Mouse (Mus musculus): ENCODE data around the gene Olfr91.
A peak's percentile ranks its signal among the peaks of the same experiment; 100 is the strongest.
"Not testable (repeated sequence)": the region's sequence is repeated elsewhere in the genome, so short reads cannot be mapped to it uniquely, and the experiment has no call there.

The Olfr91 gene

DNA sequence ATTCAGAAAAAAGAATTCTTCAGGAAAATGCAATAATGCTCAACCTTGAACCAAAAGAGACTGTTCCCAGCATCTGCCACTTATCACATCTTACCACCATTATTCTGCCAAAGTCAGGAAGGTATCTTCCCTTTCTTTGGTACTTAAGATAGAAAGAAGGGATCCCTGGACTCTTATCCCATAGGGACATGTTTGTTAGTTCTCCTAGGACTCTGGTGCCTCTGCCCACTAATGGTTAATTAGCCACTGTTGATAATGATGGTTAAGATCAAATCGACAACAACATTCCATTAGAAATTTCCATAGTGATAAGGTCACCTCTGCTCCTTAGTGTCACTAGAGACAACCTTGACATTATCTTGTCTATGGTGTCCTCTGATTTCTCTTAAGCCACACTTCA is at the start of gene Olfr91:
Gene Olfr91, minus strand, starts transcription at position 101 of the 400 bp plus-strand sequence.
- DNase-seq, result no peak

DNA sequence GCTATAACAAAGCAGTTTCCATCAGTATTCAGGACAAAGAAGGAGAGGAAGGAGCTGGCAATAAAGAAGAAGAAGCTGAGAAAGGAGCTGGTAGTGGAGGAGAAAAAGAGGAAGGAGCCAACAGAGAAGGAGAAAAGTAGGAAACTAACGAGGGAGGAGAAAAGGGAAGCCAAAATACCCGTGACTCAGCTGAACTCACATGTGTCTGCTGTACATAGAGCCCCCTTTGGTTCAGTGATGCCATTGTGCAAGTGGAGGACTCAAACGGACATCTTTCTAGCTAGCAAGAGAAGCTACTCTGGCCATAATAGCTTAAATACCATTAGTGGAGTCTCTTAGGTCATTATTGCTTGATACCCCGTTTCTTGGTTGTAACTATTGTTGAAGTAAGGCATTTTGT is 33.3 kb upstream of the Olfr91 start:
- not testable (repeated sequence) for DNase-seq

DNA sequence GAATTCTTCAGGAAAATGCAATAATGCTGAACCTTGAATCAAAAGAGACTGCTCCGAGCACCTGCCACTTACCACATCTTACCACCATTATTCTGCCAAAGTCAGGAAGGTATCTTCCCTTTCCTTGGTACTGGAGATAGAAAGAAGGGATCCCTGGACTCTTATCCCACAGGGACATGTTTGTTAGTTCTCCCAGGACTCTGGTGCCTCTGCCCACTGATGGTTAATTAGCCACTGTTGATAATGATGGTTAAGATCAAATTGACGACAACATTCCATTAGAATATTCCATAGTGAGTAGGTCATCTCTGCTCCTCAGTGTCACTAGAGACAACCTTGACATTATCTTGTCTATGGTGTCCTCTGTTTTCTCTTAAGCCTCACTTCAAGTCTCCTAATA is 21.9 kb upstream of the Olfr91 start, which contains the start of gene Olfr92:
Gene Olfr92, minus strand, starts transcription at position 101 of the 400 bp plus-strand sequence.
- no peak for DNase-seq

DNA sequence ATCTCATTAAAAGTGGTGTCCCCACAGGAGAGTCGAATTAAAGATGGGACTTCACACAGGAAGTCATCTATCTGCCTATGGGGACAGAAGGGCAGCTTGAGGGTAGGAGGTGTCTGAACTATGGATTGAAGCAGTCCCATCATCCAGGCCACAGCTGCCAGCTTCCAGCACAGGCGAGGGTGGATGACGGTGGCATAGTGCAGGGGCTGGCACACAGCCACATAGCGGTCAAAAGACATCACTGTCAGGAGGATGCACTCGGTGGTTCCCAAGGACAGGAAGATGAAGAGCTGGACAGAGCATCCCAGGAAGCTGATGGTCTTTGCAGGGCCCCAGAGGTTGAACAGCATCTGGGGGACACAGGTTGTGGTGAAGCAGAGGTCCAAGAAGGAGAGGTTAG is 4.8 kb downstream of the Olfr91 start:
- peak in 1 of 2 experiments; percentile 6 for DNase-seq

DNA sequence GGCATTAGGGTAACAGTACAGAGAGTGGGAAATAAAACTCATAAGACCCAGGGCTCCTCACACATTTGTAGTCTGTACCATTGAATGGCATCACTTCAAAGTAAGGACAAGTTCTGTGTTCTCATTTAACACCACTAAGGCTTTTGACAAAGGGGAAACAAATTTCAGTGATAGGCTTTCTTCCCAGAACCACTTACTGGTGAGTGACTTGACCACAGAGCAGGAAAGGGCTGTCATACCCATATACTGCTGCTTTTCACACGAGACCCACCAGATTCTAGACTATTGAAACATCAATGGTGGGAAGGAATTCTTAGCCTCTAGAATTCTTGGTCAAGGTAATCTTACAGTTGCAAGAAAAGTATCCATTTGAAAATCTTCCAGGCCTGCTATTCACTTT is 5.9 kb downstream of the Olfr91 start:
- DNase-seq, result no peak

DNA sequence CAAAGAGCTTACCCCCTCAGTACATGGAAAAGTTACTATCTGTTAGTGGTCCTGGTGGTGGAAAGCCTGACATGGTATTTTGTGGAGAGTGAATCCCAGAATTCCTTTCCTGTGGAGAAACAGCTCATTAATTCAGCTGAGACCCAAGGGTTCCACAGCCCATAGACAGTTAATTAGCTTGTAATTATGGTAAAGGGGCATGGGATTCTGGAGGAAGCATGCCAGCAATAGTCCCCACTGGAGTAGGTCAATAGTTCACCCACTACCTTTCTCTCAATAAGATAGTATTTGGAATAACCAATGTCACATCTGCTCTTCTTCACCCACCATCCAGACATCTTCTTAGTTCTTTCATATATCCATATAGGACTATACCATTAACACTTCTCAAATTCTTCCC is 9.7 kb downstream of the Olfr91 start, which contains the start of gene Olfr90:
Gene Olfr90, minus strand, starts transcription at position 101 of the 400 bp plus-strand sequence.
- DNase-seq, result no peak

DNA sequence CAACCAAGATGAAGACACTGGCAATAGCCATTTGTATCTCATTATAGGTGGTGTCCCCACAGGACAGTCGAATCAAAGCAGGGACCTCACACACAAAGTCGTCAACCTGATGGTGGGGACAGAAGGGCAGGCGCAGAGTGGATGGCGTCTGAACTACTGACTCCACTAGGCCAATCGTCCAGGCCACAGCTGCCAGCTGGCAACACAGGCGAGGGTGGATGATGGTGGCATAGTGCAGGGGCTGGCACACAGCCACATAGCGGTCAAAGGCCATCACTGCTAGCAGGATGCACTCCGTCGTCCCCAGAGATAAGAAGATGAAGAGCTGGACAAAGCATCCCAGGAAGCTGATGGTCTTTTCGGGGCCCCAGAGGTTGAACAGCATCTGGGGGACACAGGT is 12.5 kb downstream of the Olfr91 start:
- DNase-seq, result no peak

DNA sequence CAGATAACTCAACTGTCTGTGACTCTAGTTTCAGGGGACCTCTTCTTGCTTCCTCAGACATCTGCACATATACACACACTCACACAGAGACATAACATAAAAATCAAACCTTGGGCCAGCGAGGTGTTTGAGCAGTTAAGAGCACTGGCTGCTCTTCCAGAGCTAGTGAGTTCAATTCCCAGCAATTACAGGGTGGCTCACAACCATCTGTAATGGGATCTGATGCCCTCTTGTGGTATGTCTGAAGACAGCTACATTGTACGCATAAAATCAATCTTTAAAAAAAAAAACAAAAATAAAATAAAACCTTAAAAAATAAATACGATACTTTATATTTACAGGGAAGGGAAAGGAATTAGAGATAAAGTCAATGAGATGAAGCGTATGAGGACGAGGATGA is 13.4 kb downstream of the Olfr91 start:
- no peak for DNase-seq

DNA sequence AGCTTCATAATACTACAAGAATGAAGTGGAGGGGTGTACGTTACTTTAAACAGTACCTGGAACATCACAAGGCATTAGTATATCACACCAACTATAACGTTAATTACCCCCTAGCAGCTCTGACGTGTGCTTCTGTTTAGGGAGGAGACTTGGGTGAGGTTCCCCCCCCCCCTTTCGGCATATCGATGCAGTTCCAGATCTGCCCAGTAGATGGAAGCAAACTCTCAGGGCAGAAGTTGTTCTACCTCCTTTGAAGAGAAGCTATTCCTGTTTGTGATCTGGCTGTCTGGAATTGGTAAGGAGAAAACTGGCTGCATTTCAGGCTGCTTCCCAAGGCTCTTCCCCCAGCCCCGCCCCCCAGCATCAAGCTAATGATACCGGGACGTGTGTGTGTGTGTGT is 14.8 kb downstream of the Olfr91 start:
- DNase-seq, result peak in 1 of 2 experiments; percentile 78

DNA sequence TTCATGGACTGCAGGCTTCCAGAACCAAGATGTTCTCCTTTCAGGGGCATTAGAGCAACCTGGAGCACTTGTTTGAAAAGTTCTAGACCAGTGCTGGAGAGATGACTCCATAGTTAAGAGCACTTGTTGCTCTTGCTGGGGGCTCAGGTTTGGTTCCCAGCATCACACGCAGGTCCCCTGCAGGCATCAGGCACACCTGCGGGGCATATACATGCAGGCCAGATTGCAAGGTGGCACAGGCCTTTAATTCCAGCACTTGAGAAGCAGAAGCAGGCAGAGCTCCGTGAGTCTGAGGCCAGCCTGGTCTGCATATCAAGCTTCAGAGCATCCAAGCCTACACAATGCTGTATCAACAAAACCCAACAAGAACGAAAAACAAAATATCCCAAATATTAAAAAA is 16.4 kb downstream of the Olfr91 start:
- DNase-seq, result no peak

DNA sequence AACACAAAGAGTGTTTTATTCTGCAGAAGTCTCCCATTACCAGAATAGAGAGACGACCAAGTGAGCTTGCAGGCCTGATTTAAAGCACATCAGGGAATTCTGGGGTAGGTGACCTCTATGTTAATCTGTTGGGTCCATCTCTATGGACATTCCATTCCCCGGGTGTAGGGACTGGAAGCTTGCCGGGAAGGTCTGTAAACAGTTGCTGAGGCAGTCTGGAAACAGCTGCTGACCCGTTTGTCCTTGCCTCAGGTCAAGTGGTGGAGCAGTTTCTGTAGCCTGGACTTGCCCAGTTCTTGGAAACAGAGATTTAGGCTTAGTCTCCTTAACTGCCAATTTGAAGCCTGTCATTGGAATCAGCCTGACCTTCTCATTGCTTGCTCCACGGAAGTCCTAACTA is 18.0 kb downstream of the Olfr91 start:
- peak in 1 of 2 experiments; percentile 4 for DNase-seq

DNA sequence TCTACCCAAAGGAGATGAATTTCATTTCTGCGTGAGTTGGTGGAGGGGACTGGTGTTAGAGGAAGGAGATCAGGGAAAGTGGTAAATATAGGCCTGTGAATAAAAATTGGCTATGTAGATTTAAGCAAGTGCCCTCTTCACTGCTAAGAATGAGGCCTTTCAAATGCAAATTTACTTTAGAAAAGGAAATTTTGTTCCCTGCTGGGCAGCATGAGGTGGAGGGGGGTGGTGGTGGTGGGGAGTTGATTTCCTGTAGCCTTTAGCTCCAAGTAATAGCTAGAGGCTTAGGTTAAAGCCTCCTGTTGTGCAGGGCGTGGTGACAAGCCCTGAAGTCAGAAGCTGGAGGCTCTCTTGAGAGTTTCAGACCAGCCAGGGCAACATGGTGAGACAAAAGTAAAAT is 19.1 kb downstream of the Olfr91 start:
- DNase-seq, result no peak

DNA sequence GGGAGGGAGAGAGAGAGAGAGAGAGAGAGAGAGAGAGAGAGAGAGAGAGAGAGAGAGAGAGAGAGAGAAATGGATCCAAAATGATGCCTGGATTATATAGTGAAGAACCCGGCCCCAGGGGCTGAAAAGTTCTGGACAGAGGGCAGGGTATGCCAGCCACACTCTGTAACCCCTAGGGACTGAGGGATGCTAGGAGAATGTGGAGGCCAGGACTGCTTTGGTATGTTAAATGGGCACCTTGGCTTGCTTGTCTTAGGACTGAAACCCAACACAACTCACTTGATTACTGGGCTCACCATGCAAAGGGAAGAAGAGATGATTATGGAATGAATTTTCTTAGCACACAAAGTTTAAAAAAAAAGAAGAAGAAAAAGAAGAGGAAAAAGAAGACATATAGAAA is 19.9 kb downstream of the Olfr91 start:
- DNase-seq, result no peak

DNA sequence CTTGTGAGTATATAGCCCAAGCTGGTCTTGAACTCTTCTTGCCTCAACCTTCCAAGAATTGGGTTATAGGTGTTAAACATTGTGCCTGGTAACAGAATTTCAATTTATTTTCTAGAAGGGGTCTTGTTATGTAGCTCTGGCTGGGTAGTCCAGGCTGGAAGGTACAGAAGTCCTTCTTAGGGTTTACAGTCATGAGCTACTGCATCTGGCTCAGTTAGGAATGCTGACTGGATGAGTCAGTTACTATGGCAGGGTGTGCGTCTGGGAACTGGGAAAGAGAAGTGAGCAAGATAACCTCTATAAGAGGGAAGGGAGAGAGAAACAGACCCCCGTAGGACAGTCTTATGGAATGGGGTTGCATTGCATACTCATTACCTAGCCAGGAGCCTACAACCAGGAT is 22.3 kb downstream of the Olfr91 start:
- no peak for DNase-seq

DNA sequence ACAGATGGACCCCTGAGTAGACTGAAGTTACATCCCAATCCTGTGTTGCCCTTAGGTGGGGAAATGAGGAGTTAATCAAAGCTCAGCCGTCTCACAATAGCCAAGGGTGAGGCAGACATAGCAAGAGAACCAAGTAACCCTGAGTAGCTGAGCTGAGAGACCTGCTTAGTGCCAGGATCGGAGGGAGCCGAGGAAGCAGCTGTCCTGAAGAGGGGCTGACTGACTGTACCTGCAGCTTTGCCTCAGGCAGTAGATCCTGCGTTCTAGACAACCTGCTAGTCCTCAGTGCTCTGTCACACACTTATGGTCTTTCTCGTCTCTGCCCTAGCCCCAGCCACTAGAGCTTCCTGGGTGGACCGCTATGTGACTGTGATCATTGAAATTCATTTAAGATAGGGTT is 22.9 kb downstream of the Olfr91 start:
- peak in 1 of 2 experiments; percentile 8 for DNase-seq

DNA sequence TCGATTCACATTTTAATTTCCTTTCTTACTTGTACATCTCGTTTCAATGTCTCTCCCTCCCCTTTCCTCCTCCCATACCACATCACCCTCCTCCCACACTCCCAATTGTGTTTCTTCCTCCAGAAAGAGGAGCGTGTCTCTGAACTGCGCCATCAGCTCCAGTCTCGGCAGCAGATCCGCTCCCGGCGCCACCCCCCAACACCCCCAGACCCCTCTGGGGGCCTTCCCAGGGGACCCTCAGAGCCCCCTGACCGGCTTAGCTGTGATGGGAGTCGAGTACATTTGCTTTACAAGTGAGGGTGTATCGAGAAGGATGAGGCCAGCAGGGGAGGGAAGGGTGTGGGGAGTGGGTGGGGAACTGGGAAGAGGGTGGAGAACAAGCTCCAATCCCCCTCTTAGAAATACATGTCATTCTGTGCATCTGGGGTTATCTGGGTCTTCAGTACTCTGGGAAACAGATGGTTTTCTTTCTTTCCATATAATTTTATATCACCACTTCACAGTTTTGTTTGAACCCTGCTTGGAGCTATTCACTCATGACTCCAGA is 25.3 kb downstream of the Olfr91 start:
- no peak for DNase-seq

DNA sequence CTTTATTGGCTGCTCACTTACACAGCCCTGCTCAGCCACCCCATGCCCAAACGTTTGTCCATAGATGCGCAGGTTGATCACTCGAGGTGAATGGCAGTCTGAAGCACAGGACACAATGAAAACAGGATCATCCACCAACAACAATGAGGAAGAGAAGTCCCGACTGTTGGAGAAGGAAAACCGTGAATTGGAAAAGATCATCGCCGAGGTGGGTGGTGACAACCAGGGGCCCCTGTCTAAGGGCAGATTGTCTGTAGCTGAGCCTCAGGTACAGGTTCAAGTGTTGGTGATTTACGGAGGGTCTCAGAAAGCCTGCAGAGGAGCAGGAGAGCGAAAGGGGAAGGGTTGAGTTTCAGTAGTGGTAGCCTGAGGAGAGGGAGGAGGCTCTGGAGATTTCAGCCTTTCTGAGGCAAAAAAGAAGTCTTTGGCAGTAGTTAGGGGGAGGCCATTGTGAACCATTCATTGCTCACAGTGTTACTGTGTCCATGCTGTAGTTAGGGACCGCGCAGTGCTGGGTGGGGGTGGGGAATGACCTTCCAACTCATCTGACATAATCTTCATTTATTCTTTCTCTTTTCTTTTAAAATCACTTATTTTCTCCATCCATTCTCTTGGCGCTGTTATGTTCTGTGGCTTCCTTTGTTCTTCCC is 25.9 kb downstream of the Olfr91 start:
- DNase-seq, result no peak

DNA sequence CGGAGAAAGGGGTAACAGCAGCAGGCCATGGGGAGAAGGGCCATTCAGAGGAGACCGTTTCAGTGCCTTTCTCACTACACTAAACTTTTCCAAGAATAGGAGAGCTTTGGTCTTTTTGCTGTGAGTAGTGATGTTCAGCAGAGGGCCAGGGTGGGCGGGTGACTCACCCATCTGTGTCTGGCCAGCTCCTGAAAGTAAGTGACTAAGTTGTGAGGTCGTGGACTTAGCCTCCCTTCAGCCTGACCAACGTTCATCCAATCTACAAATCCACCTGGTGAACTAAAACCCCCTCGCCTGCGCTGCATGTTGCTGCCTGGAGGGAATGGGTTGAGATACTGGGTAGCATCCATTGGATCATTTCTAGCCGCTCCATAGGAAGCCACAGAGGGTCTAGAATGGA is 28.0 kb downstream of the Olfr91 start:
- DNase-seq, result no peak

DNA sequence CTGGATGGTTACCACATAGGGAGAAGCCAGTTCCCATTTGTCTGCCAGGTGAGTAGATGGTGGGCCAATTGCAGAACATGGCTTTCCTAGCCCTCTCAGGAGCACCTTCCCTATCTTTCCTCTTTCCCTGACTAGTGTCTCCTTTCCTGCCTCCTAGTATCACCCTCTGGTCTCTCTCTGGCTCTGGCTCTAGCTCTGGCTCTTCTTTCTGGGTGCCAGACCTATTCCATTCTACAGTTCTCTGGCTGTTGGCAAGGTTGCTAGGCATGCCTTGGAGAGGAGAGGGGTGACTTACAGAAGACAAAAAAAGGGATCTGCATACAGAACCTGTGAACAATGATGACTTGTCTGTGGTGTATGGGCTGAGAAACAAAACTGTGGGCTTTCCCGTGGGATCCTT is 30.2 kb downstream of the Olfr91 start:
- no peak for DNase-seq

DNA sequence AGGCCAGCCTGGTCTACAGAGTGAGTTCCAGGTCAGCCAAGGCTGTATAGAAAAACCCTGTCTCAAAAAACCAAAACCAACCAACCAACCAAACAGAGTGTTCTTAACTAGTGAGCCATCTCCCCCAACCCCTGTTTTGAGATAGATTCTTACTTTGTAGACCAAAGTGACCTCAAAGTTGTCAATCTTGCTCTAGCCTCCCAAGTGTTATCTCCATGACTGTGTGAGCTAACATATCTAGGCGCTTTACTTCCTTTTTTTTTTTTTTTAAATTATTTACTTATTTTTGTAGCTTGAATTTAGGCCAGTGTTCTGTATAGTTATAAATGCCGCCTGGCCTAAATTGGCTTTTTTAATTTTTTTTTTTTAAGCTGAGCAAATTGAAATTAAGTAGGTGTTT is 32.1 kb downstream of the Olfr91 start:
- no peak for DNase-seq

DNA sequence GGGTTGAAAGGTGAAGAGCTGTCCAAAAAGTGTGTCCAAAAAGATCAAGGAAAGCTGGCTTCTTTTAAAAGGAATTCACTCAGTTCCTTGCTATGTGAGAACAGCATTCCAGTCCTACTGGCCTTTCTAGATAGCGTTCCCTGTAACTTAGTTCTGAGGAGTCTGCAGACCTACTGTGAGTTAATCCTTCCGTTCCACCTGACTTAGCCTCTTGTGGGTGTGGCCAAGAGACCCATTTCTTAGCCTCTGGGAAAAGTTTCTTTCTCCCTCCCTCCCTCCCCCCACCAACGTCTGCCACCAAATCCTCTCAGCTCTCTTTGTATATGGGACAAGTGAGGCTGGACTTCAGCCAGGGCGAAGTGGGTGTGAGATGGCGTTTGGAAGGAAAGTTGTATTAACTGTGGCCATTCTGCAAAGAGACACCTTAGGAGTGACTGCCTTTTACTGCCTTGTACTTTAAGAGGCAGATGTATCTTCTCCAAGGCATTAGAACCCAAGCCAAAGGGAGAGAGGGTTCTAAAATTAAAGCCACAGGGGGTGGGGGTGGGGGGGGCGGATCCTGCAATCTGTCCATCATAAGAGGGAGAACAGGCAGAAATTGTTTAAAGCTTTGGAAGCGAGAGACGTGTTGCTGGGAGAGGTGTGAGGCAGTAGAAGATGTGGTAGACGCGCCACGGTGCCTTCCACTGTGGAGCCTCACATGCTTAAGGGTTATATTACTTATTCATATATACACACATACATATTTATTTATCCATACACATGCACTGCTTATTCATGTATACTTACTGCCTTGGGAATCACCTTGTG is 34.2 kb downstream of the Olfr91 start:
- DNase-seq, result no peak

DNA sequence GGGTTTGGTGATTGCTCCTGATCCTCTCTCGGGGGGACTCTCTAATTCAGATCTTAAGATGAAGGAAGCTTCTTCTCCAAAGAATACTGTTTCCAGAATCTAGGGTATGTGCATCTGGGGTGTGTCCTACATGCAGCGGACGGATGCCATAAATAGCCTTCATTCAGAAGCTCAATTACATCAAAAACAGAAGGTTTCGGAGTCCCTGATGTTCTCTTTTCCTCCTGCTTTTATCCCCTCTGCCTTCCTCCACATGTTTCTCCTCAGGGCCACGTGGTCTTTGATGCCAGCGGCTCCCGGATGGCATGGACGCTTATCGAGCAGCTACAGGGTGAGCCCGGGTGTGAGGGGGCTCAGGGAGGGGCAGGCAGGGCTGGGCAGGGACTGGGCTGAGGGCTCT is 35.0 kb downstream of the Olfr91 start:
- no peak for DNase-seq

DNA sequence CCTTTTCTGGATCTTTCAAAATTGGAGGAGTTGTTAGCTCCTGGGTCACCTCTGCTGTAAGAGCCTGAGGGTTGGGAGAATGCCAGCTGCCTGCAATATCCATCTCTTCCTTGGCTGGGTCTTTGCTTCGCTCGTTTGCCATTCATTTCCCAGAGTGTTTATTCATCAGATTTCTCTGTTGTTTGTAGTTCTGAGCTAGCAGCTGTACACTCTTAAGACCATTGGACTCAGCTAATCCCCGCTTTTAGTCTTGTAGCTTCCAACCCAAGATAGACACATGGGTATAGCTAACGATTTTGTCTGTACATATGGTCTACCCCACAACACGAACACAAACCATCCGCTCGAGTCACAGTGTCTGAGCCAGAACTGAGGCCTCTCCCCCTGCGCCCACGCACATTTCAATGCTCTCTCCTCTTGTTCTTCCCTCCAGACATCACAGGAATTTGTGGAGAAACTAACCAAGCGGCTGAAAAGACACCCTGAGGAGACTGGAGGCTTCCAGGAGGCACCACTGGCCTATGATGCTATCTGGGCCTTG is 35.9 kb downstream of the Olfr91 start:
- no peak for DNase-seq

DNA sequence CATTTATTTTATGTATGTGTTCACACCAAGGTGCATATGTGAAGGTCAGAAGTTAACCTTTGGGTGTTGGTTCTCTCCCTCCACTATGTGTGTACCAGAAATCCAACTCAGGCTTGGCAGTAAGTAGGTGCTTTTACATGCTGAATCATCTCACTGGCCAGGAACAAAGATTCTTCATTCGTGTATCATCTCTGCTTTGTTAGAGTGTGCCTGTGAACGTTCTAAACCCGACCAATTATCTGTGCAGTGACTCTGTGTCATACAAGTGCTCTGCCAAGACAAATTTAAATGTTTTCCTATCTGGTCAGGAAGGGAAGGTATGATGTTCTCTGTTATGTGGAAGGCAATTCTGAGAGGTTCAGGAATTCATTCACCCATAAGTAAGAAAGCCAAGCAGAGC is 36.6 kb downstream of the Olfr91 start:
- DNase-seq, result no peak

All from cerebellum, postnatal 25 days (tissue).